Mouse (Mus musculus): Measurements from ENCODE around the gene Kif3b. TPM values are rescaled to one million over a fixed set of nuclear protein-coding genes. Genes with fewer than 3 reads are reported as not detected.

Gene Kif3b
- polyA plus RNA-seq (2017; shearing (Covaris generic)), result 9.4 TPM

GRCm38 (mm10) chr2:153290938-153291928, at the start of gene Kif3b:
Gene Kif3b (plus strand): TSS chr2:153291413.

DNA sequence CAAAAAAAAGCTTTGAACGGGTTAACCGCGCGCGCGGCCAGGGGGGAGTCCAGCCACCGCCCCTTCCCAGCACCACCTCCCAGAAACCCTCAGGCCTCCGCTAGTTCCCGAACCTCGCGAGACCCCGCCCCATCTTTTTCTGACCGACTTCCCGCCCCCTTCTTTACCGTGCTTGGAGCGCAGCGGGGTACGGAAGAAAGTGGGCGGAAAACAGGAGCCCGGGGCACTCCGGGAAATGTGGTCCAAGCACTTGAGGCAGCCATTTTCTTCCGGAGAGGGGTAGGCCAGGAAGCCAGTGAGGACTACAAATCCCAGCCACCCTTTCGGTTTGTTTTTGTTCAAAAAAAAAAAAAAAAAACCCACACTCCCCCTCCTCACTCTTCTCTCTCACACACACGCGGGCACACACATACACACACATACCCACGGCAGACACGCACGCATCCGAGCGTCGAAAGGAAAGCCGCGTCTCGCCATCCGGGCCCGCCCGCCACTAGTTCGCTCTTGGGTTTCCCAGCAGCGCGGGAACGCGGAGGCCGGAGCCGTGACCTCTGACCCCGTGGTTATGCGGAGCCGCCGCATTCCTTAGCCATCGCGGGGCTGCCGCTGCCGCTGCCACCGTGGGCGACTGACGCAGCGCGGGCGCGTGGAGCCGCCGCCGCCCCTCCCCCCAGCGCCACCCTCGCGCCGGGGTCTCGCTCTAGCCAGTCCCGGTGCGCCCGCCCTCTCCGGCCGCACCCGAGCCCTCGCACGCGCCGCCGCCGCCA, 54.4 kb downstream of the Kif3b start, which contains the start of gene Asxl1:
Asxl1 (plus strand) TSS at position 376 of the 767 bp plus-strand sequence.

Other genes with a start within 250 kb of the Kif3b start
- gene Ccm2l, start 225.5 kb upstream of the Kif3b start, polyA plus RNA-seq (2017; shearing (Covaris generic)), result not detected
- gene Hck, start 182.9 kb upstream of the Kif3b start, polyA plus RNA-seq (2017; shearing (Covaris generic)), result not detected
- 45.9 TPM for gene Tm9sf4, start 130.1 kb upstream of the Kif3b start, polyA plus RNA-seq (2017; shearing (Covaris generic))
- 8.6 TPM for gene Tspyl3, start 66.0 kb upstream of the Kif3b start, polyA plus RNA-seq (2017; shearing (Covaris generic))
- gene Plagl2, start 50.0 kb upstream of the Kif3b start, polyA plus RNA-seq (2017; shearing (Covaris generic)), result 12.9 TPM
- 10.1 TPM for gene Pofut1, start 49.9 kb upstream of the Kif3b start, polyA plus RNA-seq (2017; shearing (Covaris generic))
- gene Asxl1, start 54.4 kb downstream of the Kif3b start, polyA plus RNA-seq (2017; shearing (Covaris generic)), result 42.2 TPM
- gene 4930404H24Rik, start 201.4 kb downstream of the Kif3b start, polyA plus RNA-seq (2017; shearing (Covaris generic)), result not detected
- gene Nol4l, start 238.6 kb downstream of the Kif3b start, polyA plus RNA-seq (2017; shearing (Covaris generic)), result 0.92 TPM

Measured in effector memory CD4-positive, alpha-beta T cell, adult 5 months (primary cell).